Mouse (Mus musculus): ENCODE data around the gene Hist1h3e. TPM values are rescaled to one million over a fixed set of nuclear protein-coding genes. Genes with fewer than 3 reads are reported as not detected.
"Not testable (repeated sequence)": the region's sequence is repeated elsewhere in the genome, so short reads cannot be mapped to it uniquely, and the experiment has no call there.

Hist1h3e gene
- polyA plus RNA-seq, 1 experiment from 2014 or later = 2.8 TPM

- no peak overlapping the region for H3K4me3 ChIP-seq
- H3K9ac ChIP-seq = no peak overlapping the region
- no peak overlapping the region for H3K27ac ChIP-seq
- no peak for ATAC-seq (ENCODE audit: low FRiP score)
- no peak overlapping the region for H3K4me2 ChIP-seq
- H3K9me3 ChIP-seq = no peaks in the 10 kb centered on the region
- H3K27me3 ChIP-seq = no peaks in the 10 kb centered on the region
- no peaks in the 10 kb centered on the region for H3K4me1 ChIP-seq (replicated peaks)
- H3K36me3 ChIP-seq = no peaks in the 10 kb centered on the region
- WGBS = 90% methylated on average over 7 of the region's 7 CpGs
Measured at GRCm38 (mm10) chr13:23592614-23593013, 30.4 kb upstream of the Hist1h3e start.

DNA sequence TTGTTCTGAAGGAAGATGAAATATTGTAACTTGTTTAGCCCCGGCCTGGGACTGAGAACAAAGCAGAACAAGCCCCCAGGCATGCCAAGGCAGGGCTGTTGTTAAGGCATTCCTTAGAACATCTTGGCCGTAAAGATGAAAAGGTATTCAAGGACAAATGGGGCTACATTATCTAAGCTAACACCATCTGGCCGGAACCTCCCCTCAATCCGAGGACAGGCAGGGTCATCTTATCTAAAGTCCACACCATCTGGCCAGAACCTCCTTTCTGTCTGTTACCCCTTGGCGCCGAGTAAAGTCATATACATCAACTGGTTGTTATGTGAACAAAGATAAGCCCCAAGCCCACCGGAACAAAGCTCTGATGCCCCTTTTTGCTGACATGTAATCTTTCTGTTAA lies 29.7 kb upstream of the Hist1h3e start:
- not testable (repeated sequence) for H3K9me3 ChIP-seq; H3K27me3 ChIP-seq; H3K9ac ChIP-seq; H3K4me2 ChIP-seq; H3K4me3 ChIP-seq; H3K4me1 ChIP-seq (replicated peaks); H3K27ac ChIP-seq; ATAC-seq (ENCODE audit: low FRiP score); H3K36me3 ChIP-seq
- 90% methylated on average over 7 of the region's 7 CpGs for WGBS

DNA sequence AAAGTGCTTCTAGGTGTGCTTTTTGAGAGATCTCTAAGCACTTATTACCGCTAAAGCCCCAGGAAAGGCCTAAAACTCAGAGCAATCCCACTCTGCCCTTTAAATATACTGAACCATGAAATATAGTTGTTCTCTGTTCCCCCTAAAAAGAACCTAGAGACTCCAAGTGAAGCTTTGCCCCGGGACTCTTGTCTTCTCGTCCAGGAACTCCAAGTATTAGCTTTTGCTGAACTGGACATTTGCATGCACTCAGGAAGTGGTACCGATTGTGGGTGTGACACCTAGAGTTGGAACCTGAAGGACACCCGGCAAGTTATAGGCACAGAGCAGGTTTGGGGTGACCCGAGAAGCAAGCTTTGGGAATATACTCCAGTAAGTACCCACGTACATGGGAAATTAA lies 29.0 kb upstream of the Hist1h3e start:
- H3K9me3 ChIP-seq = no peaks in the 10 kb centered on the region
- no peaks in the 10 kb centered on the region for H3K27me3 ChIP-seq
- ATAC-seq (ENCODE audit: low FRiP score) = no peak
- WGBS = 94% methylated on average over 7 of the region's 7 CpGs
- H3K4me3 ChIP-seq = no peak overlapping the region
- H3K4me2 ChIP-seq = no peak overlapping the region
- H3K9ac ChIP-seq = no peak overlapping the region
- H3K4me1 ChIP-seq (replicated peaks) = peaks cover 6% of the 10 kb centered on the region
- no peaks in the 10 kb centered on the region for H3K36me3 ChIP-seq
- no peak overlapping the region for H3K27ac ChIP-seq

GRCm38 (mm10) chr13:23586940-23587225 lies 24.7 kb upstream of the Hist1h3e start:
- peaks cover 29% of the 10 kb centered on the region for H3K4me1 ChIP-seq (replicated peaks)
- peak overlapping the region; percentile 55 for H3K9ac ChIP-seq
- peak overlapping the region; percentile 0; the same call in 1 of the 2 replicates for H3K27ac ChIP-seq
- ATAC-seq (ENCODE audit: low FRiP score) = no peak
- WGBS = 9% methylated on average over 1 of the region's 1 CpGs
- H3K9me3 ChIP-seq = no peaks in the 10 kb centered on the region
- no peaks in the 10 kb centered on the region for H3K27me3 ChIP-seq
- no peaks in the 10 kb centered on the region for H3K36me3 ChIP-seq
- peak overlapping the region; percentile 82 for H3K4me2 ChIP-seq
- peak overlapping the region; percentile 47 for H3K4me3 ChIP-seq

DNA sequence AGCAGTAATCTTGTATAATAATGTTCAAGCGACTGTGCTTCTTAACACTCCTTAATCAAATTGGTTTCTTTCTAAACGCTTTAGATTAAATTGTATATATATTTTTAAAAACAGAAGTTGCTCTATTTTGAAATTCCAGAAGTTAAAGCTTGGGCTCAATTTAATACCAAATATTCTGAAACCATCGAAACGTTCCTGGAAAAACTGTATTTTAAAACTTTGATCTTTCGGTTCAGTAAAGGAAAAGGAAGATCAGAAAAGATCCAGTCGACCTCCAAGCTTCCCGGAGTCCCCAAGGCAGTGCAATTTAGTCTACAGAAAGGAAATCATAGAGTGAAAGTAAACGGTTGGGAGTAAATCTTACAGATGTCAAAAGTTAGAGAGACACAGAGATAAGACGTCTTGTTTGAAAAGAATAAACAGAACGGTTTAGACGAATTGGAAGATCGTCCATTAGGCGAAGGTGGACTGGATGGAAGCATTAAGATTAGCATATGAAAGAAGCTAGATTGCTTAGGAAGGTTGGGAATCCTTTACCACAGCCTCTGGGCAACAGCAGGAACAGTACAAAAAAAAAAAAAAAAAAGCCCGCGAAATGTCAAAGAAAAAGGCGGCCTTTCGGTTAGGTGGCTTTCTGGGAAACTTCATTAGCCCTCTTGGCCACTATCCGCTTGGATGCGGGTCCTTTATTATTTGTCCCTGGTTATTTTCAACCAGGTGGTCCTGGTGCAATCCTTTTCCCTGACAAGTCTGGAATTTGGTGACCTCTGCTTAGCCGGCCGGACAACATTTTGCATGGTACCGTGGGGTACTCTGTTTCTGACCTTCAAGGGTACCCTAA lies 24.1 kb upstream of the Hist1h3e start:
- 2% methylated on average over 22 of the region's 22 CpGs for WGBS
- Histone ChIP-seq H3K4me2 (peak overlapping the region; percentile 82), H3K4me3 (peak overlapping the region; percentile 47), H3K27me3 (no peaks in the 10 kb centered on the region), H3K9ac (peak overlapping the region; percentile 55), H3K9me3 (no peaks in the 10 kb centered on the region), H3K36me3 (no peaks in the 10 kb centered on the region), H3K4me1 (replicated peaks) (peaks cover 32% of the 10 kb centered on the region), H3K27ac (peak overlapping the region; percentile 81)
- no peak for ATAC-seq (ENCODE audit: low FRiP score)

- under 1% methylated on average over 33 of the region's 36 CpGs for WGBS
- not testable (repeated sequence) for H3K27me3 ChIP-seq, H3K9me3 ChIP-seq, H3K36me3 ChIP-seq
- peak overlapping the region; percentile 82 for H3K4me2 ChIP-seq
- peak overlapping the region; percentile 47 for H3K4me3 ChIP-seq
- H3K9ac ChIP-seq = peak overlapping the region; percentile 80
- peak overlapping the region; percentile 95 for H3K27ac ChIP-seq
- H3K4me1 ChIP-seq (replicated peaks) = peaks cover 32% of the 10 kb centered on the region
- peak; percentile 90 for ATAC-seq (ENCODE audit: low FRiP score)
Measured at GRCm38 (mm10) chr13:23585442-23586098, 23.4 kb upstream of the Hist1h3e start.

DNA sequence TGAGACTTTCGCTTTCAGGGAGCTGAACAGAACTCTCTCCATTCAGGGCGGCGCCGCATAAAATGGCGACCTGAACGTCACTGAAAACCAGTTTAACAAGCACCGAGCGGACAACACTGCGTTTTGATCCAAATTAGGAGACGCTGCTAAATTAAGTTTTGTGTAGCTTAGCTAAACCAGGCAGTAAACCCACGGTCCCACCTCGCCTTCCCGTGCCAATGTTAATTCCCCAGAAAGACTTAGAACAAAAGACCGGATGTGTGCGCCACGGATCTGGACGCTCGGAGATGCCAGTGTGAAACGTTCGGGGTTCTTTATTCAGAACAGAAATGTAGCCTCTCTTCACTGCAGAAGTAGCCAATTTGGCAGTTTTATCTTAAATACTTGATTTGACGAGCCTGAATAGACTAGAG lies 22.9 kb upstream of the Hist1h3e start:
- Histone ChIP-seq H3K4me2 (peak overlapping the region; percentile 82), H3K27ac (peak overlapping the region; percentile 95), H3K4me3 (peak overlapping the region; percentile 47), H3K36me3 (no peaks in the 10 kb centered on the region), H3K9me3 (no peaks in the 10 kb centered on the region), H3K9ac (peak overlapping the region; percentile 80), H3K27me3 (no peaks in the 10 kb centered on the region), H3K4me1 (replicated peaks) (peaks cover 32% of the 10 kb centered on the region)
- WGBS = under 1% methylated on average over 21 of the region's 21 CpGs
- ATAC-seq (ENCODE audit: low FRiP score) = peak; percentile 2; the same call in 1 of the 2 replicates

- peak overlapping the region; percentile 95 for H3K27ac ChIP-seq
- H3K4me3 ChIP-seq = peak overlapping the region; percentile 47
- H3K4me1 ChIP-seq (replicated peaks) = peaks cover 32% of the 10 kb centered on the region
- peak overlapping the region; percentile 82 for H3K4me2 ChIP-seq
- H3K9ac ChIP-seq = peak overlapping the region; percentile 80
- no peaks in the 10 kb centered on the region for H3K36me3 ChIP-seq
- H3K9me3 ChIP-seq = no peaks in the 10 kb centered on the region
- H3K27me3 ChIP-seq = no peaks in the 10 kb centered on the region
- no peak for ATAC-seq (ENCODE audit: low FRiP score)
Measured at GRCm38 (mm10) chr13:23584331-23584730, 22.2 kb upstream of the Hist1h3e start.

DNA sequence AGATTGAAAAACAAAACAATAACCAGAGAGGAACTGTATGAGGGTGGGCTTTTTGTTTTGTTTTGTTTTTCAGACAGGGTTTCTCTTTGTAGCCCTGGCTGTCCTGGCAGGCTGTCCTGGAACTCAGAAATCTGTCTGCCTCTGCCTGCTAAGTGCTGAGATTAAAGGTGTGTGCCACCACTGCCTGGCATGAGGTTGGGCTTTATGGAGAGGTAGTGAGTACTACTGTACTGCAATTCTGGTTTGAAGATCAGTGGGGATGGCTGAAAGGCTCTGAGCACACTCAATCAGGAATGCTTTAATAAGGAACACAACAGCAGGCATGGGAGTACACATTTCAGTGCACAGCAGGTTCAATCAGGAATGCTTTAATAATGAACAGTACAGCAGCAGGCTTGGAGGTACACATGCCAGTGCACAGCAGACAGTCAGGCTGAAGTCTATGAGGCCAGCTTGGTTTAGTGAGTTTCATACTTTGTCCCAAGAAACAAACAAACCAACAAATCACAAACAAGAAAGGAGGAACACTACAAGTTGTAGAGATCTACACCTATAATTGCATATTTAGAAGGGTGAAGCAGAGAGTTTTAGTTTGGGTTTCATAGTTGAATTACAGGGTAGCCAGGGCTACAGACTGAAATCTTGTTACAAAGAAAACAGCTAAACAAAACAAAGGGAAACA lies 21.4 kb upstream of the Hist1h3e start:
- peak overlapping the region; percentile 31; the same call in 1 of the 2 replicates for H3K27ac ChIP-seq
- no peak overlapping the region for H3K9ac ChIP-seq
- peaks cover 32% of the 10 kb centered on the region for H3K4me1 ChIP-seq (replicated peaks)
- H3K9me3 ChIP-seq = no peaks in the 10 kb centered on the region
- no peaks in the 10 kb centered on the region for H3K36me3 ChIP-seq
- H3K27me3 ChIP-seq = no peaks in the 10 kb centered on the region
- no peak overlapping the region for H3K4me3 ChIP-seq
- ATAC-seq (ENCODE audit: low FRiP score) = no peak
- H3K4me2 ChIP-seq = peak overlapping the region; percentile 82; the same call in 1 of the 2 replicates

- H3K4me3 ChIP-seq = peak overlapping the region; percentile 50
- 6% methylated on average over 6 of the region's 6 CpGs for WGBS
- no peaks in the 10 kb centered on the region for H3K27me3 ChIP-seq
- H3K4me2 ChIP-seq = peak overlapping the region; percentile 92
- peaks cover 32% of the 10 kb centered on the region for H3K4me1 ChIP-seq (replicated peaks)
- H3K9ac ChIP-seq = peak overlapping the region; percentile 79
- ATAC-seq (ENCODE audit: low FRiP score) = no peak
- H3K27ac ChIP-seq = peak overlapping the region; percentile 89
- no peaks in the 10 kb centered on the region for H3K36me3 ChIP-seq
- H3K9me3 ChIP-seq = no peaks in the 10 kb centered on the region
Measured at GRCm38 (mm10) chr13:23582219-23583056, 20.3 kb upstream of the Hist1h3e start.

DNA sequence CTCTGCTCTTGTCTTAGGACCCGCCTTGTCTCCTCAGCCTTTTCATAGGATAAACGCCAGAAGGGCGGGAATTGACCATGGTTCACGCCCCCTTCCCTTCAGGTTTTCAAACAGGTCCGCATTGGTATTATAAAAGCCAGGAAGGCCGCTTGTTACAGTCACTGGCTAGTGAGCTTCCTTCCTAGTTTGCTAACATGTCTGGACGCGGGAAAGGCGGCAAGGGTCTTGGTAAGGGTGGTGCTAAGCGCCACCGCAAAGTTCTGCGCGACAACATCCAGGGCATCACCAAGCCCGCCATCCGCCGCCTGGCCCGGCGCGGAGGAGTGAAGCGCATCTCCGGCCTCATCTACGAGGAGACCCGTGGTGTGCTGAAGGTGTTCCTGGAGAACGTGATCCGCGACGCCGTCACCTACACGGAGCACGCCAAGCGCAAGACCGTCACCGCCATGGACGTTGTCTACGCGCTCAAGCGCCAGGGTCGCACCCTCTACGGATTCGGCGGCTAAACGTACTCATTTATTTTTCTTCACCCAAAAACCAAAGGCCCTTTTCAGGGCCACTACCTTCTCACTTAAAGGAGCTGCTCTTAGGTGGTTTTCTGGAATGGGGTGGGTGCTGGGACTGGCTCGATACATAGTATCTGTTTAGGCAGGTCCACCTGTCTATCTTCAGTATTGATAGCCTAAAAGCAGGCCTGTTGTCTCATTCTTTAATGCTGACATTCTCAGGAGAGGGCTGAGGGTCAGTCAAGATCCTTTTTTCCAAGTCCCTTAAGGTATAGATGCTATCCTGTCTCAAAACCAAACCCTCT lies 19.4 kb upstream of the Hist1h3e start, which contains the start of gene Hist1h4d:
Gene Hist1h4d (plus strand): TSS at position 191 of the 811 bp plus-strand sequence.
- ATAC-seq (ENCODE audit: low FRiP score) = peak; percentile 91
- peak within 1 kb of the TSS; percentile 79 for H3K9ac ChIP-seq
- WGBS = under 1% methylated on average over 43 of the region's 43 CpGs
- H3K4me3 ChIP-seq = peak within 1 kb of the TSS; percentile 50
- no peaks in the 10 kb centered on the region for H3K9me3 ChIP-seq
- H3K27me3 ChIP-seq = no peaks in the 10 kb centered on the region
- peak within 1 kb of the TSS; percentile 89 for H3K27ac ChIP-seq
- peaks cover 37% of the 10 kb centered on the region for H3K4me1 ChIP-seq (replicated peaks)
- no peaks in the 10 kb centered on the region for H3K36me3 ChIP-seq
- H3K4me2 ChIP-seq = peak within 1 kb of the TSS; percentile 92
